Mouse (Mus musculus): ENCODE results near the gene Sart3. TPM values are rescaled to one million over a fixed set of nuclear protein-coding genes. Genes with fewer than 3 reads are reported as not detected.
A peak's percentile ranks its signal among the peaks of the same experiment; 100 is the strongest.
"Not testable (repeated sequence)": the region's sequence is repeated elsewhere in the genome, so short reads cannot be mapped to it uniquely, and the experiment has no call there.

Sart3 gene
- polyA plus RNA-seq, 2 experiments: 41.7 to 56.8 TPM

- H3K4me1 ChIP-seq (ENCODE audit: control insufficient read depth, insufficient read depth, low read length): peaks cover 40% of the 10 kb centered on the region
- no peak overlapping the region for H3K4me3 ChIP-seq (replicated peaks; ENCODE audit: low read length)
- no peak overlapping the region; the same call in none of the 2 replicates for H3K27ac ChIP-seq (replicated peaks; ENCODE audit: low read depth, low read length)
- 66% methylated on average over 11 of the region's 11 CpGs for WGBS
- ATAC-seq (ENCODE audit: low FRiP score, low read depth) (no peak), DNase-seq (ENCODE audit: low spot score) (no peak)
- H3K4me2 ChIP-seq (replicated peaks; ENCODE audit: low read depth, low read length, severe bottlenecking): no peak overlapping the region
- no peaks in the 10 kb centered on the region for H3K27me3 ChIP-seq (ENCODE audit: control insufficient read depth, insufficient read depth, low read length)
- H3K36me3 ChIP-seq (ENCODE audit: control insufficient read depth, insufficient read depth, low read length): peaks cover 34% of the 10 kb centered on the region
- no peak for TF ChIP-seq POLR2A (IDR thresholded peaks at IDR 0.05; ENCODE audit: borderline replicate concordance, extremely low read depth, insufficient read depth, insufficient read length)
- no peak overlapping the region for H3K9ac ChIP-seq (ENCODE audit: low read depth, low read length, severe bottlenecking)
- no peaks in the 10 kb centered on the region for H3K9me3 ChIP-seq (ENCODE audit: control insufficient read depth, low read length)
These were observed 18.3 kb upstream of the Sart3 start for GRCm38 (mm10) chr5:113790453-113791196.

- peaks cover 40% of the 10 kb centered on the region for H3K4me1 ChIP-seq (ENCODE audit: control insufficient read depth, insufficient read depth, low read length)
- peak overlapping the region; percentile 28; the same call in 1 of the 2 replicates for H3K4me2 ChIP-seq (replicated peaks; ENCODE audit: low read depth, low read length, severe bottlenecking)
- 7% methylated on average over 7 of the region's 7 CpGs for WGBS
- no peaks in the 10 kb centered on the region for H3K9me3 ChIP-seq (ENCODE audit: control insufficient read depth, low read length)
- TF ChIP-seq POLR2A (IDR thresholded peaks at IDR 0.05; ENCODE audit: borderline replicate concordance, extremely low read depth, insufficient read depth, insufficient read length): no peak
- H3K27ac ChIP-seq (replicated peaks; ENCODE audit: low read depth, low read length): peak overlapping the region; percentile 79
- H3K4me3 ChIP-seq (replicated peaks; ENCODE audit: low read length): no peak overlapping the region
- DNase-seq (ENCODE audit: low spot score) (peak; percentile 92), ATAC-seq (ENCODE audit: low FRiP score, low read depth) (peak; percentile 92)
- no peak overlapping the region for H3K9ac ChIP-seq (ENCODE audit: low read depth, low read length, severe bottlenecking)
- H3K36me3 ChIP-seq (ENCODE audit: control insufficient read depth, insufficient read depth, low read length): peaks cover 20% of the 10 kb centered on the region
- H3K27me3 ChIP-seq (ENCODE audit: control insufficient read depth, insufficient read depth, low read length): no peaks in the 10 kb centered on the region
These were observed 16.9 kb upstream of the Sart3 start for GRCm38 (mm10) chr5:113789075-113789788.

DNA sequence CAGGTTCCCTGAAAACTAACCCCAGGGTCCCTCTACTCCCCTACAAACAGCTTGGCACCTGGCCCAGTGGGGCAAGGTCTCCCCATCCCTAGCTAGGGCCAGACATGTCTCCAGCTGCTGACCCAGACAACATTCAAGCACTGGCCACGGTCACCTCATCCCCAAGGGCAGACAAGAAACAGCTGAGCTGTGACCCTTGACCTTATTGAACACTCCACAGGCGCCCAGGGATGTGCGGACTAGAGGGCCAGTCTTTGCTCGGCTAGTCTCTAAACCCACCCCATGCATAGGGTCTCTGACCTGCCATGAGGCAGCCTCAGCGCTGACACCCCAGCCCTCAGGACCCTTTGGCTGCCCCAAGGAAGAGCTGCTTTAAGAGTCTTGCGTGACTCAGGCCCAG is 16.3 kb upstream of the Sart3 start:
- DNase-seq (ENCODE audit: low spot score) (no peak), ATAC-seq (ENCODE audit: low FRiP score, low read depth) (peak; percentile 6; the same call in 1 of the 2 replicates)
- 18% methylated on average over 6 of the region's 6 CpGs for WGBS
- TF ChIP-seq POLR2A (IDR thresholded peaks at IDR 0.05; ENCODE audit: borderline replicate concordance, extremely low read depth, insufficient read depth, insufficient read length): no peak
- 0 out of 2 replicates have a peak overlapping the region, but pooled peaks have one; percentile 28 for H3K4me2 ChIP-seq (replicated peaks; ENCODE audit: low read depth, low read length, severe bottlenecking)
- H3K36me3 ChIP-seq (ENCODE audit: control insufficient read depth, insufficient read depth, low read length): peaks cover 15% of the 10 kb centered on the region
- H3K9me3 ChIP-seq (ENCODE audit: control insufficient read depth, low read length): no peaks in the 10 kb centered on the region
- H3K4me3 ChIP-seq (replicated peaks; ENCODE audit: low read length): no peak overlapping the region
- H3K4me1 ChIP-seq (ENCODE audit: control insufficient read depth, insufficient read depth, low read length): peaks cover 46% of the 10 kb centered on the region
- peak overlapping the region; percentile 79 for H3K27ac ChIP-seq (replicated peaks; ENCODE audit: low read depth, low read length)
- no peak overlapping the region for H3K9ac ChIP-seq (ENCODE audit: low read depth, low read length, severe bottlenecking)
- H3K27me3 ChIP-seq (ENCODE audit: control insufficient read depth, insufficient read depth, low read length): no peaks in the 10 kb centered on the region

- ATAC-seq (ENCODE audit: low FRiP score, low read depth): no peak
- Histone ChIP-seq H3K36me3 (ENCODE audit: control insufficient read depth, insufficient read depth, low read length) (no peaks in the 10 kb centered on the region), H3K9me3 (ENCODE audit: control insufficient read depth, low read length) (no peaks in the 10 kb centered on the region), H3K4me1 (ENCODE audit: control insufficient read depth, insufficient read depth, low read length) (peaks cover 55% of the 10 kb centered on the region), H3K4me3 (replicated peaks; ENCODE audit: low read length) (no peak overlapping the region), H3K4me2 (replicated peaks; ENCODE audit: low read depth, low read length, severe bottlenecking) (no peak overlapping the region), H3K27me3 (ENCODE audit: control insufficient read depth, insufficient read depth, low read length) (no peaks in the 10 kb centered on the region), H3K9ac (ENCODE audit: low read depth, low read length, severe bottlenecking) (no peak overlapping the region), H3K27ac (replicated peaks; ENCODE audit: low read depth, low read length) (no peak overlapping the region)
- TF ChIP-seq POLR2A (IDR thresholded peaks at IDR 0.05; ENCODE audit: borderline replicate concordance, extremely low read depth, insufficient read depth, insufficient read length): no peak
- DNase-seq (ENCODE audit: low spot score): no peak
- 70% methylated on average over 5 of the region's 5 CpGs for WGBS
These were observed 14.7 kb upstream of the Sart3 start for GRCm38 (mm10) chr5:113786985-113787384.

- H3K4me3 ChIP-seq (replicated peaks; ENCODE audit: low read length); H3K36me3 ChIP-seq (ENCODE audit: control insufficient read depth, insufficient read depth, low read length); ATAC-seq (ENCODE audit: low FRiP score, low read depth); H3K27me3 ChIP-seq (ENCODE audit: control insufficient read depth, insufficient read depth, low read length); H3K9me3 ChIP-seq (ENCODE audit: control insufficient read depth, low read length): not testable (repeated sequence)
- peak; percentile 40 for DNase-seq (ENCODE audit: low spot score)
- H3K4me1 ChIP-seq (ENCODE audit: control insufficient read depth, insufficient read depth, low read length): peaks cover 50% of the 10 kb centered on the region
- WGBS: 34% methylated on average over 3 of the region's 3 CpGs
- 0 out of 2 replicates have a peak overlapping the region, but pooled peaks have one; percentile 4 for H3K9ac ChIP-seq (ENCODE audit: low read depth, low read length, severe bottlenecking)
- peak overlapping the region; percentile 78 for H3K27ac ChIP-seq (replicated peaks; ENCODE audit: low read depth, low read length)
- H3K4me2 ChIP-seq (replicated peaks; ENCODE audit: low read depth, low read length, severe bottlenecking): peak overlapping the region; percentile 18; the same call in 1 of the 2 replicates
These were observed 11.8 kb upstream of the Sart3 start for GRCm38 (mm10) chr5:113784104-113784503.

All from limb, embryonic 14.5 days (tissue).